Mouse (Mus musculus) Muller cell, postnatal 12 days (primary cell): ENCODE measurements around the gene Ttll6.
"Not testable (repeated sequence)": the region's sequence is repeated elsewhere in the genome, so short reads cannot be mapped to it uniquely, and the experiment has no call there.

Experiments used
- DNase-seq: peaks from one replicate; pipeline ENCODE4 v3.0.0-alpha.2; 2015; ENCODE audit errors: inconsistent ontology term

The Ttll6 gene

DNA sequence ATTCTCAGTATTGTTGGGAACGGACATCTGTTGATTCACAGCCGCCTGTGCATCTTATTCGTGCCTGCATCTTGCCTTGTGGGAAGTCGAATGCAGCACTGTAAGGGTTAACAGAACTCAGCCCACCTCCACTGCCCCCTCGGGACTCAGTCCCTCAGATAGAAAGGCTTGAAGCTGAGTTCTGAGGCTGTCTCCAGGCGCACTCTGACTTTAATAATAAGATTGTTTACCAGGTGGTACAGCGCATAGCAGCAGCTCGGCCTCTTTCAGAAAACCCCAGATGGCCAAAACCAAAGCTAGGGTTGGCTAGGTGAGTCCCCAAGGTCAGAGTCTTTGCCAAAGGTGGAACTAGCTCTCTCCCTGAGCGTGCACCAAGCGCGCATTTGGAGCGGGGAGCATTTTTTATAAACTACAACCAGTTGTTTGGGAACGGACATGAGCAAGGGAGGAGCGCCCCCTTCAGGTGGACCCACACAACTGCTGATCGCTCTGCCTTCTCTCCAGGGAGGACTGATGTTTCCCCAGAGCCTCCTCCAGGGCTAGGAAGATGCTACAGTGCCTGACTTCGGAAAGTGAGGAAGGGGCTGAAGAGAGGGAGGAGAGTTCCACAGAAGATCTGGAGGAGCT, at the start of gene Ttll6:
TSS of gene Ttll6 (plus strand) at position 548 of the 627 bp plus-strand sequence.
- DNase-seq: peak; percentile 57

DNA sequence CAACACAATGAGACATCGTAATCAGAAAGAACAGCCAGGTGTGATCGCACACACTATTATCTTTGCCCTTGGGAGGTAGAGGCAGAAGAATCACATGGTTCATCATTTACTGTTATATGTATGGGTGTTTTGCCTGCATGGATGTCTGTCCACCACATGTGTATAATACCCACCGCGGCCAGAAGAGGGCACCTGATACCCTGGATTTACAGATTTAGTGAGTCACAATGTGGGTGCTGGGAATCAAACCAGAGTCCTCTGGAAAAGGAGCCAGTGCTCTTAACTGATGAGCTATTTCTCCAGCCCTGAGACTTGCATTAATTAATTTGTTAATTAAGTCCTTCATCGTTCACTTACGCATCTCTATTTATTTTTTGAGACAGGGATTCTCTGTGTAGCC, 45.6 kb upstream of the Ttll6 start:
- DNase-seq: no peak

DNA sequence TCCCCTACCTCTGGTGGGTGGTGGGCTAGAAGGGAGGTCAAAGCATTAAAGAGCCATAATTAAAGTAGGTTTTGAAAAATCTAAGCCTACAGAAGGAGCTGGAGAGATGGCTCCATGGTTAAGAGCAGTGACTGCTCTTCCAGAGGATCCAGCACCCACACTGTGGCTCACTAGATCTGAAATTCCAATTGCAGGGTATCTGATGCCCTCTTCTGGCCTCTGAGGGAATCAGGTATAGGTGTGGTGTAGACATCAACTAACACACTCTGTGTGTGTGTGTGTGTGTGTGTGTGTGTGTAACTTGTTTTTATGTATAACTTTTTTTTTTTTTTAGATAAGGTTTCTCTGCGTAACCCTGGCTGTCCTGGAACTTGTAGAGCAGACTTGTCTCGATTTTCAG, 42.5 kb upstream of the Ttll6 start:
- DNase-seq: no peak

- DNase-seq: no peak
Observed at GRCm38 (mm10) chr11:96092674-96093291, 40.8 kb upstream of the Ttll6 start.

GRCm38 (mm10) chr11:96093361-96093760, 40.2 kb upstream of the Ttll6 start:
- DNase-seq: peak; percentile 42

GRCm38 (mm10) chr11:96108376-96108775, 25.2 kb upstream of the Ttll6 start:
- DNase-seq: no peak

DNA sequence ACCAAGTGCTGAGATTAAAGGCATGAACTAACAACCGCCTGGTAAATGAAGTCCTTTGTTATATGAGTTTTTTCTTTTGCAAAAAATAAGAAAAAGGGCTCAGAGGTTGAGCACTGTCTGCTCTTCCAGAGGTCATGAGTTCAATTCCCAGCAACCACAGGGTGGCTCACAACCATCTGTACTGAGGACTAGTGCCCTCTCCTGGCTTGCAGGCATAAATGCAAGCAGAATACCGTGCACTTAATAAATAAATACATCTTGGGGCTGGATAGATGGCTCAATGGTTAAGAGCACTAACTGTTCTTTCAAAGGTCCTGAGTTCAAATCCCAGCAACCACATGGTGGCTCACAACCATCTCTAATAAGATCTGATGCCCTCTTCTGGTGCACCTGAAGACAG, 22.6 kb upstream of the Ttll6 start:
- not testable (repeated sequence) for DNase-seq

DNA sequence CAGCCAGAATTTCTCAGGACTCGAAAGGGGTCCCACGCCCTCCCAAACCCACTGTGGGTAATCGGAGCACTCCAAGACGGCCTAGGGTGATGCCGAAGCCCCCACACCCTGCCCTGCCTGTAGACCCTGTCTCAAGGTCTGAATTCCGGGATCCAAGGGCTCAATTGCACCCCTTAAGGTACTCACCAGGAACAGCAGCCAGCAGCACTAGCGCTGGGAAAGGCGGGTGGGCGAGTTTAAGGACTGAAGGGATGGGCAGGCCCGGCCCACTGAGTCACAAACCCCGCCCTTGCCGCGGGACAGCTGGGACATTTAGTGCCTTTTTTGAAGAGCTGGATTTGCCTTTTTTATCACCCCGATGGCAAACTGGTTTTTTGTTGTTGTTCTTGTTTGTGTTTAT, 21.8 kb upstream of the Ttll6 start, which contains the start of gene Calcoco2:
TSS of gene Calcoco2 (minus strand) at position 214 of the 400 bp plus-strand sequence.
- no peak for DNase-seq

- DNase-seq: peak; percentile 65
Observed at GRCm38 (mm10) chr11:96114077-96114476, 19.5 kb upstream of the Ttll6 start.

DNA sequence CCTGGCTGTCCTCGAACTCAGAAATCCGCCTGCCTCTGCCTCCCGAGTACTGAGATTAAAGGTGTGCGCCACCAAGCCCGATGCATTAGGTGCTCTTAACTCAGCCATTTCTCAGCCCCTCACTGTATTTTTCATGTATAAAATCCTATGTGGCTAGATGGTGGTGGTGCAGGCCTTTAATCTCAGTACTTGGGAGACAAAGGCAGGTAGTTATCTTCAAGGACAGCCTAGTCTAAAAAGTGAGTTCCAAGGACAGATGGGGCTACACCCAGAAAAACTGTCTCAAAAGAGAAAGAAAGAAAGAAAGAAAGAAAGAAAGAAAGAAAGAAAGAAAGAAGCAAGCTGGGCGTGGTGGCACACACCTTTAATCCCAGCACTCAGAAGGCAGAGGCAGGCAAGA, 18.2 kb upstream of the Ttll6 start:
- DNase-seq: no peak

GRCm38 (mm10) chr11:96116116-96116515, 17.5 kb upstream of the Ttll6 start:
- no peak for DNase-seq

DNA sequence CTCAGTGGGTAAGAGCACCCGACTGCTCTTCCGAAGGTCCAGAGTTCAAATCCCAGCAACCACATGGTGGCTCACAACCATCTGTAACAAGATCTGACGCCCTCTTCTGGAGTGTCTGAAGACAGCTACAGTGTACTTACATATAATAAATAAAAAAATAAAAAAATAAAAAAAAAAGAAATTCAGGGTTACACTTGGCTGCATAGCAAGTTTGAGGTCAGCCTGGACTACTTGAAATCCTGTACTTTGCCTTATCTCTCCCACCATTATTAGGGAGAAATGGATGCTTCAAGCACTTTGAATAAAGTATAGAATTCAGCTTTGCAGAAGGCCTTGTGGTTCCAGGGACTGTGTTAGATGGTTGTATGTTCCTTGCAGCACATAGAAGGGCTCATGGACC, 16.7 kb upstream of the Ttll6 start:
- DNase-seq: not testable (repeated sequence)

DNA sequence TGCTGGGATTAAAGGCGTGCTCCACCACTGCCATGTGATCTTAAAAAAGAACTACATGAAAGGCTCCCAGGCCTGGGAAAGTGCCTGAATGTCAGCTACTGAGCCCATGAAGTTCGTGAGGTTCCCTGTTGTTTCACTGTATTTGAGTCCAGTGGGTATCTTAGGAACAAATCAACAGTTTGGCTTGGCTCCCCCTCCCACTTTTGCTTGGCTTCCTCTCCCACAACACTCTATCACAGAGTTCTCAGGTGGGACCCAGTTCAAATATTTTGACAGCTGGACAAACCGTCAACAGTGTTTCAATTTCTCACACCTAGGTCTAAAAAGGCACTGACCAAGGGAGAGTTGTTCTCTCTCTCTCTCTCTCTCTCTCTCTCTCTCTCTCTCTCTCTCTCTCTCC, 14.2 kb upstream of the Ttll6 start:
- no peak for DNase-seq

DNA sequence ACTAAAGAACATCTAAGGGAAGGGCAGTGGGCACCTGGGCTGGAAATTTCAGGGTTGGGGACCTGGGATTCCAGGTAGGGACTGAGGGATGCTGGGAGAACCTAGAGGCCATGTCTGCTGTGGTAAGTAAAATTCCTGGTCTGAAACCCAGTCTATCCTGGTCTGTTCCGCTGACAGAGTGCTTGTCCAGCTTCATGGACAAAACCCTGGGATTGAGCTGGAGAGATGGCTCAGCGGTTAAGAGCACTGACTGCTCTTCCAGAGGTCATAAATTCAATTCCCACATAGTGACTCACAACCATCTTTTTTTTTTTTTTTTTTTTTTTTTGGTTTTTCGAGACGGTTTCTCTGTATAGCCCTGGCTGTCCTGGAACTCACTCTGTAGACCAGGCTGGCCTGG, 10.8 kb upstream of the Ttll6 start:
- not testable (repeated sequence) for DNase-seq

DNA sequence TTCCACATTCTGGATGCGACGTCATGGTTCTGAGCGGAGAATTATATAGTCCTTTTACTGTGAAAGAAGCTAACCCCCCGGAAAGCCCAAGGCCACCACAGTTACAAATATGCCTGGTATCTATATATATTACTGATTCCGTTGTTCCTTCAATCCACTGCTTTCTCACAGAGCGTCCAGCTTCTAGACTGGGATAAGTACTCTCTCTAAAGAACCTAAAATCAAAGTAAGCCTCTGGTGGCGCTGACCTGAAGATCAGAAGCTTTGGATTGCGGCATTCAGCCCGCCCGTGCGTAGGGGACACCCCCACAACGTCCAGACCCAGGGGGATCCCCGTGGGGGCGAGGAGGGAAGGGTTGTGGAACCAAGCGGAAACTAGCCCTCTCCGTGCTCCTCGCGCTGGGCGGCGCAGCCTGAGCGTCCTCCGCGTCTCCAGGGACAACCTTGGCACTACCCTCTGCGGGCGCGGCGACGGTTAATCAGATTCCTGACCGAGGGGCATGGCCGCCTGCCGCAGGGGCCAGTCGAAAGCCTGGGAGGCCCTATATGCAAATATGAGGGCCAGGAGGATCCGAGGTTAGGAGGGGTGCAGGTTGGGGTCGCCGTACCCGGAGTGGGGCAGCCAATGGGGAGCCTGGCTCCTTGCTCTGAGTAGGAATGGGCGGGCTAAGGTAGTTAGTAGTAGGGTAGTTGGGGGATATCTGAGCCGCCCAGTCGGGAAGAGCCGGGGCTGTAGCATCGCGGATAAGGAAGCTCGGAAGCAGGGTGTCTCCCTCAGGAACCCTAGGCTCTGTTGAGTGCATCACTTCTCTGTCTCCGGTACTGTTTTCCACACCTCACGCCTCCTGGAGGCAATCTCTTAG, 9.3 kb upstream of the Ttll6 start:
- peak; percentile 60 for DNase-seq

DNA sequence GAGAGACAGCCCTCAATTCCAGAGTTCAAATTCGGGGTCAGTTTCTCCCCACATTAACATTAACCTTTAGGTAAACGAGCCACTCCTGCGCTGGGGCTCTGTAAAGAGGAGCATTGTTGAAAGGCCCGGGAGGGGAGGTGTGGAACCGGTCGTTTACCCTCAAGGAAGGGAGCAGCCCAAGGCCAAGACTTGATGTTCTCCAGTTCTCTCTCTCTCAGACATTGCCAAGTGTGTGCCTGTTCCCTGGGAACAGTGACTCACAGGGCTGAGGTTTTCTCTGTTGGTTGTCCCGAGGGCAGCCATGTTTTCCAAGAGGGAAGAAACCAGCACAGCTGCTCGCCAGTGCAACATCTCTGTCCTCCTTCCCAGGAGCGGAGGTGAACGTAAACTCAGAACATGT, 3.0 kb upstream of the Ttll6 start:
- no peak for DNase-seq

DNA sequence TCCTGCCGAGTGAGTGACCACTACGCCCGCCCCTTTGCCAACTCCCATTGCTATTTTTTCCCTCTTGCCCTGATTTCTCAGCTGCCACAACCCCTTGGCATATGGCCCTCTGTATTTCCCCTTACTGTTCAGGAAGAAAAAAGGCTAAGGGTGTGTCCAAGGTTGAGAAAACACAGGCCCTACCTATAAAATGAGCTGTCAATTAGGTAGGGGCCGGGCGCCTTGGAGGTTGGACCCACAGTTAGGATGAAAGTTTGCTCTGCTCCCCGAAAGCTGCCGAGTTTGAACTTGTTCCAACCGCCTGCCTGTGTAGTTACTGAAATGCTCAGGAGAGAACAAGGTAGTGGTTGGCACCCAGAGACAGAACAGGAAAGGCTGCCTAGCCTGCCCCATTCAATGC, 2.3 kb downstream of the Ttll6 start:
- DNase-seq: no peak

DNA sequence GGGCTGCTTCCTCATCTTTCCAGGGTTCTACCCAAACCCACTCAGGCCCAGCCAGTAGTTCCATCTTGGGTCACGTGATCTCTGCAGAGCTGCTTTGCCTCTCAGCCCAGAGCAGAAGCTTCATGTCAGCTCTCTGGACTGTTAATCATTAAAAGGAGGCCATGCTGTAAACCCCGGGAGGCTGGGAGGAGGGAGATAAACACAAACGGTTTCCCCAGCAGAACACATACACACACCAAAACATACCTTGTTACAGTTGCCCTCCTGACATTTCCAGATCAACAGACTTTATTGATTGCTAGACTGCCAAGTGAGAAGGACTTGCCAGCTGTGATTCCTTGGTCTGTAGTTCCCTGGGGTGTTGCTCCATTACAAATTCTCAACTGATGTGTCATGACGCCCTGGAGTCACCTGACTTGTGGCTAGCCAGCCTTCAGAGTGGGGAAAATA, 7.2 kb downstream of the Ttll6 start:
- peak; percentile 45 for DNase-seq

- DNase-seq: no peak
Observed at GRCm38 (mm10) chr11:96143766-96144165, 10.2 kb downstream of the Ttll6 start.

GRCm38 (mm10) chr11:96145622-96146270, 12.2 kb downstream of the Ttll6 start:
- DNase-seq: peak; percentile 69

- DNase-seq: no peak
Observed at GRCm38 (mm10) chr11:96147471-96147870, 13.9 kb downstream of the Ttll6 start.

DNA sequence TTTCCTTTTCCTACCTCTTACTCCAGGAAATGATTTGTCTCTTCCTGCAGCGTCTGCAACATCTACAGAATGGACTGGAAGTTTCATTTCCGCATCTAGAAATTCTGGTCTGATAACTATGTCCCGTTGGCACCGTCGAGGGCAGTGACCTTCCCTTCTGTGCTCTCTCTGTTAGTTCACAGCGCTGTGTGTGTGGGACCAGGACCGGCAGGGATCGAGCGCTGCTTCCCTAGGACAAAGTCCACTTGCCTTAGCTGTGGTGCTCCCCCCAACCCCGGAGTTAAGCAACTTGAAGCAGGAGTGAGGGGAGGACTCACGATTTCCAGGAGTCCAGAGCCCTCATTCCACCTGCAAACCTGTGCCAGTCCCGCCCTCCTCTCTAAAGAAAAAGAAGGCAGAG, 31.2 kb downstream of the Ttll6 start:
- DNase-seq: no peak
